26 mouse cellular contexts compared by ENCODE assay signal in genomic region chr2:158743518-158744141, GRCm38 (mm10). TPM values are rescaled to one million over a fixed set of nuclear protein-coding genes. Genes with fewer than 3 reads are reported as not detected.
A peak's percentile ranks its signal among the peaks of the same experiment; 100 is the strongest.
DNase-seq lines count a peak whose midpoint lies in the region; TF ChIP-seq lines count a peak whose summit lies in the region.
"Had no signal": no experiment of that assay in that cellular context is flagged by ENCODE, and none has a peak within 500 bp of the region (broad histone marks: within the 10 kb centered on the region; RNA-seq: fewer than 3 reads in every experiment).

No protein-coding gene starts in this region.

- WGBS in thymus, adult 2 months = 62% methylated on average over 11 of the region's 11 CpGs

- TF ChIP-seq CTCF in layer of hippocampus, adult 2 months (conservative IDR thresholded peaks at IDR 0.05) = no peak
- TF ChIP-seq CTCF in thymus, adult 2 months (IDR thresholded peaks at IDR 0.05; ENCODE audit: borderline replicate concordance, control insufficient read depth, extremely low read depth, insufficient read depth, low read length, poor library complexity) = no peak

- H3K27ac ChIP-seq in layer of hippocampus, adult 2 months = peak overlapping the region; percentile 86
- peak overlapping the region; percentile 52 for H3K27ac ChIP-seq in thymus, adult 2 months (ENCODE audit: control insufficient read depth, insufficient read depth, low read length)
- H3K27ac ChIP-seq: hindbrain, embryonic 12.5 days; kidney, postnatal 0 days; limb, embryonic 12.5 days; liver, embryonic 15.5 days; midbrain, embryonic 12.5 days had no signal

- peaks cover 52% of the 10 kb centered on the region for H3K36me3 ChIP-seq in thymus, adult 2 months (ENCODE audit: control insufficient read depth, insufficient read depth, low read length)
- H3K36me3 ChIP-seq: hindbrain, embryonic 12.5 days; limb, embryonic 12.5 days; liver, embryonic 15.5 days; midbrain, embryonic 12.5 days had no signal

- peaks cover 26% of the 10 kb centered on the region for H3K4me1 ChIP-seq in thymus, adult 2 months (replicated peaks; ENCODE audit: control insufficient read depth, insufficient read depth, low read length)
- H3K4me1 ChIP-seq: liver, embryonic 15.5 days had no signal

- no peaks in the 10 kb centered on the region for H3K27me3 ChIP-seq in thymus, adult 2 months (ENCODE audit: control insufficient read depth, insufficient read depth, low read length)
- H3K27me3 ChIP-seq: limb, embryonic 12.5 days; liver, embryonic 15.5 days; midbrain, embryonic 12.5 days had no signal

- no peak for DNase-seq in layer of hippocampus, adult 2 months (ENCODE audit: low spot score in 2 of 2)
- no peak for DNase-seq in layer of hippocampus, postnatal 36 days
- DNase-seq in thymus, adult 2 months = no peak
- no peak for DNase-seq in thymus, postnatal 36 days
- peak; percentile 83 for DNase-seq in brain, adult 2 months (ENCODE audit: low read depth, low spot score)
- DNase-seq in gastrocnemius, postnatal 10 days = no peak
- no peak for DNase-seq in T-cell, adult 2 months (ENCODE audit: low spot score)
- DNase-seq: adrenal gland, postnatal 14 days; cerebellum, adult 18-20 months; cerebellum, postnatal 14 days; forebrain, postnatal 0 days; gastrocnemius, postnatal 36 days; heart, adult 18-20 months; heart, postnatal 36 days; kidney, adult 8-10 months; kidney, postnatal 4 days; lung, embryonic 14.5 days; right cerebral cortex, adult 18-20 months; spleen, adult 18-20 months; thymus, postnatal 14 days had no signal

- TF ChIP-seq POLR2A in thymus, adult 2 months (IDR thresholded peaks at IDR 0.05; ENCODE audit: control insufficient read depth, extremely low read depth, insufficient read depth, low read length, poor library complexity) = no peak

- no peak overlapping the region for H3K4me3 ChIP-seq in layer of hippocampus, adult 2 months
- no peak overlapping the region for H3K4me3 ChIP-seq in thymus, adult 2 months (ENCODE audit: control insufficient read depth, insufficient read depth, low read length)
- H3K4me3 ChIP-seq: erythroblast, embryonic 14.5 days; hindbrain, embryonic 12.5 days; limb, embryonic 12.5 days; liver, embryonic 15.5 days; midbrain, embryonic 12.5 days had no signal

RNA-seq across cellular contexts. Expression of gene Fam83d, which starts 24.3 kb away (rescaled TPM):
- total RNA-seq in layer of hippocampus, adult 2 months (2021) = 1 to 10 TPM; 4.7 to 6.0 TPM
- 1 to 10 TPM; 4.4 to 5.4 TPM for total RNA-seq in layer of hippocampus, postnatal 36 days (2021)
- polyA plus RNA-seq in thymus, adult 2 months (2012; rRNA removed) = 26.2 and 32.5 TPM in 2 replicates
- 10 to 100 TPM in 1 of 2 experiments, 1 to 10 TPM in 1; 8.6 to 10.4 TPM for total RNA-seq in gastrocnemius, postnatal 10 days (2021)

RNA-seq across cellular contexts. Expression of gene Dhx35, which starts 51.0 kb away (rescaled TPM):
- total RNA-seq in layer of hippocampus, adult 2 months (2021) = 10 to 100 TPM; 17.2 to 19.3 TPM
- 10 to 100 TPM; 14.6 to 21.0 TPM for total RNA-seq in layer of hippocampus, postnatal 36 days (2021)
- 29.9 and 30.2 TPM in 2 replicates for polyA plus RNA-seq in thymus, adult 2 months (2012; rRNA removed)
- total RNA-seq in gastrocnemius, postnatal 10 days (2021) = 10 to 100 TPM in 1 of 2 experiments, 1 to 10 TPM in 1; 8.2 to 12.9 TPM
